Mouse (Mus musculus) heart, adult 2 months (tissue): ENCODE measurements around the gene Plce1. TPM values are rescaled to one million over a fixed set of nuclear protein-coding genes. Genes with fewer than 3 reads are reported as not detected.

Experiments
- DNase-seq, 2 experiments: peaks; one replicate each; pipeline ENCODE4 v3.0.0; 2021
- H3K27ac ChIP-seq: fragments of 200-600 bp; 2 replicates; pipeline ENCODE4 v1.8.1; 2022
- H3K27me3 ChIP-seq: fragments of 200-500 bp; 2 replicates; pipeline ENCODE4 v1.6.1; 2012; ENCODE audit warnings: mild to moderate bottlenecking, low read length, inconsistent platforms, mixed read lengths; ENCODE audit not compliant: control insufficient read depth, insufficient read depth
- H3K36me3 ChIP-seq: fragments of 200-500 bp; 2 replicates; pipeline ENCODE4 v1.6.1; 2012; ENCODE audit warnings: low read length, inconsistent platforms; ENCODE audit not compliant: control insufficient read depth, insufficient read depth
- H3K4me1 ChIP-seq: fragments of 200-500 bp; 2 replicates; pipeline ENCODE4 v1.6.1; 2011; ENCODE audit warnings: low read length; ENCODE audit not compliant: control insufficient read depth, insufficient read depth
- H3K4me3 ChIP-seq: fragments of 200-600 bp; 2 replicates; pipeline ENCODE4 v1.8.1; 2022
- H3K79me2 ChIP-seq: fragments of 200-500 bp; replicated peaks from 2 replicates; pipeline ENCODE4 v1.6.1; 2012; ENCODE audit warnings: mild to moderate bottlenecking, inconsistent platforms, low read length, moderate library complexity, mixed read lengths; ENCODE audit not compliant: control insufficient read depth, insufficient read depth
- H3K9ac ChIP-seq: fragments of 200-500 bp; 2 replicates; pipeline ENCODE4 v1.6.1; 2012; ENCODE audit warnings: low read depth, mild to moderate bottlenecking, control low read depth, inconsistent platforms, low read length, mixed read lengths
- CTCF ChIP-seq: fragments of 200-600 bp; IDR thresholded peaks from 2 replicates; pipeline ENCODE4 v1.8.1; 2022; ENCODE audit warnings: antibody characterized with exemption, mild to moderate bottlenecking, moderate library complexity
- EP300 ChIP-seq: fragments of 200-500 bp; IDR thresholded peaks from 2 replicates; pipeline ENCODE4 v1.6.1; 2011; ENCODE audit warnings: low read depth, low read length, control low read depth; ENCODE audit not compliant: insufficient read depth
- POLR2A ChIP-seq: fragments of 200-500 bp; IDR thresholded peaks from 2 replicates; pipeline ENCODE4 v1.6.1; 2011; ENCODE audit warnings: mild to moderate bottlenecking, low read depth, low read length, control low read depth; ENCODE audit not compliant: insufficient read depth
- WGBS: fragments of 180-500 bp; shearing (Covaris S2); methylation state at CpG from one replicate; pipeline ENCODE4 v1.1.7; 2018; 5-methylcytosine and 5-hydroxymethylcytosine counted together
- intact Hi-C: fragments of 180-260 bp; cut with DNase I; formaldehyde crosslinking; loops from one replicate; pipeline ENCODE4 v1.15.1; 2025
- polyA plus RNA-seq: library from polyadenylated mRNA; depleted of rRNA; stranded (reverse); fragments of >200 nt; gene quantifications from 2 replicates; pipeline ENCODE4 v1.2.3, GENCODE M21; 2012
- total RNA-seq, 2 experiments: library from RNA; stranded (reverse); gene quantifications; 2 replicates each; pipeline ENCODE4 v1.2.3; 2021

Plce1 gene
- total and polyA plus RNA-seq, 3 experiments: 5.9 to 20.6 (median 18.7) TPM

GRCm38 (mm10) chr19:38596096-38596495, 115.2 kb downstream of the Plce1 start:
- no peak overlapping the region for H3K9ac ChIP-seq
- H3K27me3 ChIP-seq: no peaks in the 10 kb centered on the region
- H3K4me3 ChIP-seq: no peak overlapping the region
- H3K36me3 ChIP-seq: no peaks in the 10 kb centered on the region; the same call in 1 of the 2 replicates
- H3K79me2 ChIP-seq: no peaks in the 10 kb centered on the region
- TF ChIP-seq CTCF (no peak), POLR2A (no peak), EP300 (no peak)
- WGBS: 91% methylated on average over 4 of the region's 4 CpGs
- peaks cover 7% of the 10 kb centered on the region for H3K4me1 ChIP-seq
- intact Hi-C loops: no loop called here
- DNase-seq: no peak
- no peak overlapping the region for H3K27ac ChIP-seq

GRCm38 (mm10) chr19:38597392-38597791, 116.5 kb downstream of the Plce1 start:
- intact Hi-C loops: no loop called here
- H3K9ac ChIP-seq: no peak overlapping the region
- H3K27ac ChIP-seq: no peak overlapping the region
- no peaks in the 10 kb centered on the region; the same call in 1 of the 2 replicates for H3K36me3 ChIP-seq
- peaks cover 5% of the 10 kb centered on the region for H3K4me1 ChIP-seq
- no peak for DNase-seq
- no peak overlapping the region for H3K4me3 ChIP-seq
- no peak for TF ChIP-seq CTCF
- no peak for TF ChIP-seq POLR2A
- TF ChIP-seq EP300: no peak
- H3K27me3 ChIP-seq: no peaks in the 10 kb centered on the region
- 86% methylated on average over 2 of the region's 2 CpGs for WGBS
- H3K79me2 ChIP-seq: no peaks in the 10 kb centered on the region

DNA sequence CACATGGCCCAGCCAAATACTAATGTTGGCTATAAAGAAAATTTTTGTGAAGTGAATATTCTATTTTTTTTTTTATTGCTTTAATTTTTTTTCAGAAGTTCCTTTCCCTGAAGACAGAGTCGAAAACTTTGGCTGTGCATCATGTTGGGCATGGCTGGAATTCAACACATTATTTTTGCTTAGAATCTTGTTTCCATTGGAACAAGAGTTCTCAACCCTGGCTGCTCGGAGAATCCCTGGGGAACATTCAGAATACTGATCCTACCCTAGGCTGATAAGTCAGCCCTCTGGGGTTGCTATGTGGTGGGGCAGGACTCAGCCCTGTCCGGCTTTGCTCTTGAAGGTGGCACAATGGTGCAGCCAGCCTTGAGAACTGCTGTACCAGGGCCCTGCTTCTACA, 118.1 kb downstream of the Plce1 start:
- Histone ChIP-seq H3K27me3 (no peaks in the 10 kb centered on the region), H3K4me1 (peaks cover 2% of the 10 kb centered on the region), H3K27ac (no peak overlapping the region), H3K79me2 (no peaks in the 10 kb centered on the region), H3K9ac (no peak overlapping the region), H3K36me3 (no peaks in the 10 kb centered on the region), H3K4me3 (no peak overlapping the region)
- no peak for DNase-seq
- intact Hi-C loops: no loop called here
- no peak for TF ChIP-seq EP300
- WGBS: 56% methylated on average over 3 of the region's 3 CpGs

GRCm38 (mm10) chr19:38601127-38601526, 120.2 kb downstream of the Plce1 start:
- Histone ChIP-seq H3K4me3 (no peak overlapping the region), H3K79me2 (no peaks in the 10 kb centered on the region), H3K36me3 (no peaks in the 10 kb centered on the region), H3K27ac (no peak overlapping the region), H3K27me3 (no peaks in the 10 kb centered on the region), H3K9ac (no peak overlapping the region), H3K4me1 (no peaks in the 10 kb centered on the region; the same call in 1 of the 2 replicates)
- TF ChIP-seq POLR2A (no peak), CTCF (no peak), EP300 (no peak)
- intact Hi-C loops: no loop called here
- no peak for DNase-seq
- WGBS: 53% methylated on average over 5 of the region's 5 CpGs

GRCm38 (mm10) chr19:38602811-38603210, 121.9 kb downstream of the Plce1 start:
- WGBS: 64% methylated on average over 9 of the region's 9 CpGs
- no peak overlapping the region for H3K27ac ChIP-seq
- peak in 1 of 2 experiments; percentile 67 for DNase-seq

DNA sequence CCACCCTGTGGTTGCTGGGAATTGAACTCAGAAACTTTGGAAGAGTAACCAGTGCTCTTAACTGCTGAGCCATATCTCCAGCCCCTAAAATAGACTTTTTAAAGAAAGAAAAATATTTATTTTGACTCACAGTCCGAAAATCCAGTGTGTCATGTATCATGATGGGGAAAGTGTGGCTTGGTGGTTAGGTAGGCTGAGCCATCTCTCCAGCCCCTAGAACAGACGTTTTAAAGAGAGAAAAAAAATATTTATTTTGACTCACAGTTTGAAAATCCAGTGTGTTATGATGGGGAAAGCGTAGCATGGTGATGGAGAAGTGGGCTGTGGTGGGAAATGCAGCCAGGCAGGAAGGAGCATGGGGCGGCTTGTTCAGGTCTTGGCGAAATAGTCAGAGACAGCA, 126.3 kb downstream of the Plce1 start:
- H3K4me3 ChIP-seq: no peak overlapping the region
- intact Hi-C loops: no loop called here
- 86% methylated on average over 5 of the region's 5 CpGs for WGBS
- H3K79me2 ChIP-seq: no peaks in the 10 kb centered on the region
- no peak overlapping the region for H3K27ac ChIP-seq
- no peak for DNase-seq
- no peak for TF ChIP-seq CTCF
- H3K4me1 ChIP-seq: peaks cover 9% of the 10 kb centered on the region
- H3K9ac ChIP-seq: no peak overlapping the region
- peaks cover 2% of the 10 kb centered on the region; the same call in 1 of the 2 replicates for H3K36me3 ChIP-seq
- H3K27me3 ChIP-seq: no peaks in the 10 kb centered on the region

More at GRCm38 (mm10) chr19:38602811-38603210, 121.9 kb downstream of the Plce1 start:
- intact Hi-C loops: no loop called here
- Histone ChIP-seq H3K4me3 (no peak overlapping the region), H3K79me2 (no peaks in the 10 kb centered on the region), H3K9ac (no peak overlapping the region), H3K27me3 (no peaks in the 10 kb centered on the region), H3K36me3 (no peaks in the 10 kb centered on the region), H3K4me1 (no peaks in the 10 kb centered on the region; the same call in 1 of the 2 replicates)
- peak; percentile 35 for TF ChIP-seq CTCF
- TF ChIP-seq POLR2A: no peak
